Mouse (Mus musculus): ENCODE results near the gene Ccl22. TPM values are rescaled to one million over a fixed set of nuclear protein-coding genes. Genes with fewer than 3 reads are reported as not detected.

The Ccl22 gene
- total RNA-seq (2014; fragmentation: Nextera tagmentation) (not detected in 2 replicates), total RNA-seq (2017) (not detected in 2 replicates)

- no peak for ATAC-seq (replicated peaks; ENCODE audit: poor library complexity, severe bottlenecking)
Measured at GRCm38 (mm10) chr8:94745476-94746184, at the start of gene Ccl22. Ccl22 (plus strand) TSS chr8:94745590.

- peak; percentile 76 for ATAC-seq (replicated peaks; ENCODE audit: poor library complexity, severe bottlenecking)
Measured at GRCm38 (mm10) chr8:94695994-94696384, 49.4 kb upstream of the Ccl22 start, which contains the start of gene Pllp. Pllp (minus strand) TSS chr8:94696278.

- no peak for ATAC-seq (replicated peaks; ENCODE audit: poor library complexity, severe bottlenecking)
Measured at GRCm38 (mm10) chr8:94696566-94696965, 48.8 kb upstream of the Ccl22 start.

GRCm38 (mm10) chr8:94697956-94698355 lies 47.4 kb upstream of the Ccl22 start:
- ATAC-seq (replicated peaks; ENCODE audit: poor library complexity, severe bottlenecking), result no peak

- no peak for ATAC-seq (replicated peaks; ENCODE audit: poor library complexity, severe bottlenecking)
Measured at GRCm38 (mm10) chr8:94699366-94699765, 46.0 kb upstream of the Ccl22 start.

GRCm38 (mm10) chr8:94700421-94700935 lies 44.9 kb upstream of the Ccl22 start:
- no peak for ATAC-seq (replicated peaks; ENCODE audit: poor library complexity, severe bottlenecking)

GRCm38 (mm10) chr8:94702156-94702555 lies 43.2 kb upstream of the Ccl22 start:
- ATAC-seq (replicated peaks; ENCODE audit: poor library complexity, severe bottlenecking), result no peak

GRCm38 (mm10) chr8:94702844-94703813 lies 42.3 kb upstream of the Ccl22 start:
- ATAC-seq (replicated peaks; ENCODE audit: poor library complexity, severe bottlenecking), result peak; percentile 69

GRCm38 (mm10) chr8:94703972-94704668 lies 41.3 kb upstream of the Ccl22 start:
- peak; percentile 71 for ATAC-seq (replicated peaks; ENCODE audit: poor library complexity, severe bottlenecking)

GRCm38 (mm10) chr8:94704669-94704984 lies 40.8 kb upstream of the Ccl22 start:
- no peak for ATAC-seq (replicated peaks; ENCODE audit: poor library complexity, severe bottlenecking)

- ATAC-seq (replicated peaks; ENCODE audit: poor library complexity, severe bottlenecking), result no peak
Measured at GRCm38 (mm10) chr8:94705581-94706245, 39.7 kb upstream of the Ccl22 start.

GRCm38 (mm10) chr8:94706732-94707395 lies 38.5 kb upstream of the Ccl22 start:
- no peak for ATAC-seq (replicated peaks; ENCODE audit: poor library complexity, severe bottlenecking)

- no peak for ATAC-seq (replicated peaks; ENCODE audit: poor library complexity, severe bottlenecking)
Measured at GRCm38 (mm10) chr8:94710336-94710735, 35.1 kb upstream of the Ccl22 start.

GRCm38 (mm10) chr8:94711160-94711718 lies 34.2 kb upstream of the Ccl22 start:
- peak; percentile 90 for ATAC-seq (replicated peaks; ENCODE audit: poor library complexity, severe bottlenecking)

GRCm38 (mm10) chr8:94714556-94714955 lies 30.8 kb upstream of the Ccl22 start:
- no peak for ATAC-seq (replicated peaks; ENCODE audit: poor library complexity, severe bottlenecking)

- no peak for ATAC-seq (replicated peaks; ENCODE audit: poor library complexity, severe bottlenecking)
Measured at GRCm38 (mm10) chr8:94715871-94716270, 29.5 kb upstream of the Ccl22 start.

- no peak for ATAC-seq (replicated peaks; ENCODE audit: poor library complexity, severe bottlenecking)
Measured at GRCm38 (mm10) chr8:94716841-94717240, 28.5 kb upstream of the Ccl22 start.

GRCm38 (mm10) chr8:94725998-94726397 lies 19.4 kb upstream of the Ccl22 start:
- ATAC-seq (replicated peaks; ENCODE audit: poor library complexity, severe bottlenecking), result no peak

- ATAC-seq (replicated peaks; ENCODE audit: poor library complexity, severe bottlenecking), result no peak
Measured at GRCm38 (mm10) chr8:94729301-94729700, 16.1 kb upstream of the Ccl22 start.

Measured in granulocyte monocyte progenitor cell, adult 5-6 weeks (primary cell).